Mouse (Mus musculus) retina, postnatal 1 day (tissue): Measurements from ENCODE around the gene Gpatch2l.

Source experiments
- DNase-seq: peaks from one replicate; pipeline ENCODE4 v3.0.0-alpha.2; 2012

The Gpatch2l gene

GRCm38 (mm10) chr12:86241604-86242536, at the start of gene Gpatch2l:
Gene Gpatch2l, plus strand, starts transcription at chr12:86241858.
- DNase-seq: peak; percentile 99

- peak; percentile 68 for DNase-seq
Measured at GRCm38 (mm10) chr12:86192036-86192449, 49.6 kb upstream of the Gpatch2l start.

- no peak for DNase-seq
Measured at GRCm38 (mm10) chr12:86196944-86197343, 44.7 kb upstream of the Gpatch2l start.

- DNase-seq: no peak
Measured at GRCm38 (mm10) chr12:86203443-86204057, 38.1 kb upstream of the Gpatch2l start.

- peak; percentile 52 for DNase-seq
Measured at GRCm38 (mm10) chr12:86211099-86211520, 30.5 kb upstream of the Gpatch2l start.

- DNase-seq: peak; percentile 77
Measured at GRCm38 (mm10) chr12:86212693-86213470, 28.8 kb upstream of the Gpatch2l start.

- DNase-seq: peak; percentile 36
Measured at GRCm38 (mm10) chr12:86214201-86214600, 27.5 kb upstream of the Gpatch2l start.

- DNase-seq: peak; percentile 68
Measured at GRCm38 (mm10) chr12:86216687-86217421, 24.8 kb upstream of the Gpatch2l start.

GRCm38 (mm10) chr12:86220200-86221021, 21.2 kb upstream of the Gpatch2l start:
- DNase-seq: peak; percentile 91

- DNase-seq: no peak
Measured at GRCm38 (mm10) chr12:86221074-86221703, 20.5 kb upstream of the Gpatch2l start.

GRCm38 (mm10) chr12:86234295-86234694, 7.4 kb upstream of the Gpatch2l start:
- no peak for DNase-seq

- no peak for DNase-seq
Measured at GRCm38 (mm10) chr12:86238736-86239135, 2.9 kb upstream of the Gpatch2l start.

GRCm38 (mm10) chr12:86242563-86242962, 905 bp downstream of the Gpatch2l start:
- no peak for DNase-seq

GRCm38 (mm10) chr12:86243936-86244335, 2.3 kb downstream of the Gpatch2l start:
- no peak for DNase-seq

GRCm38 (mm10) chr12:86250183-86250582, 8.5 kb downstream of the Gpatch2l start:
- DNase-seq: no peak

GRCm38 (mm10) chr12:86254910-86255309, 13.3 kb downstream of the Gpatch2l start:
- DNase-seq: no peak

- DNase-seq: no peak
Measured at GRCm38 (mm10) chr12:86271626-86272025, 30.0 kb downstream of the Gpatch2l start.

- DNase-seq: no peak
Measured at GRCm38 (mm10) chr12:86274246-86274645, 32.6 kb downstream of the Gpatch2l start.

- no peak for DNase-seq
Measured at GRCm38 (mm10) chr12:86275731-86276130, 34.1 kb downstream of the Gpatch2l start.

- no peak for DNase-seq
Measured at GRCm38 (mm10) chr12:86276463-86276862, 34.8 kb downstream of the Gpatch2l start.

- no peak for DNase-seq
Measured at GRCm38 (mm10) chr12:86276895-86277294, 35.2 kb downstream of the Gpatch2l start.
